Mouse (Mus musculus): Measurements from ENCODE around the gene Ptges3.
"Not testable (repeated sequence)": the region's sequence is repeated elsewhere in the genome, so short reads cannot be mapped to it uniquely, and the experiment has no call there.

Gene Ptges3

GRCm38 (mm10) chr10:128058601-128059151 lies at the start of gene Ptges3:
Gene Ptges3, plus strand, starts transcription at chr10:128058954.
- peak; percentile 91 to 96 for DNase-seq (ENCODE audit: low spot score in 2 of 2)

GRCm38 (mm10) chr10:128009735-128010134 lies 49.0 kb upstream of the Ptges3 start:
- DNase-seq (ENCODE audit: low spot score in 2 of 2), result no peak

- peak; percentile 75 to 80 for DNase-seq (ENCODE audit: low spot score in 2 of 2)
Measured at GRCm38 (mm10) chr10:128015068-128015934, 43.5 kb upstream of the Ptges3 start, which contains the start of gene Prim1. Gene Prim1, plus strand, starts transcription at chr10:128015168.

- DNase-seq (ENCODE audit: low spot score in 2 of 2), result no peak
Measured at GRCm38 (mm10) chr10:128022196-128022595, 36.6 kb upstream of the Ptges3 start.

- DNase-seq (ENCODE audit: low spot score in 2 of 2), result no peak
Measured at GRCm38 (mm10) chr10:128023496-128023895, 35.3 kb upstream of the Ptges3 start.

GRCm38 (mm10) chr10:128029931-128030330 lies 28.8 kb upstream of the Ptges3 start:
- no peak for DNase-seq (ENCODE audit: low spot score in 2 of 2)

GRCm38 (mm10) chr10:128030860-128031259 lies 27.9 kb upstream of the Ptges3 start:
- DNase-seq (ENCODE audit: low spot score in 2 of 2), result no peak

- DNase-seq (ENCODE audit: low spot score in 2 of 2), result peak; percentile 35 to 58
Measured at GRCm38 (mm10) chr10:128036746-128037425, 21.9 kb upstream of the Ptges3 start.

- DNase-seq (ENCODE audit: low spot score in 2 of 2), result no peak
Measured at GRCm38 (mm10) chr10:128037921-128038320, 20.8 kb upstream of the Ptges3 start.

- no peak for DNase-seq (ENCODE audit: low spot score in 2 of 2)
Measured at GRCm38 (mm10) chr10:128039167-128039566, 19.6 kb upstream of the Ptges3 start.

- DNase-seq (ENCODE audit: low spot score in 2 of 2), result no peak
Measured at GRCm38 (mm10) chr10:128039858-128040257, 18.9 kb upstream of the Ptges3 start.

GRCm38 (mm10) chr10:128040293-128040692 lies 18.5 kb upstream of the Ptges3 start:
- DNase-seq (ENCODE audit: low spot score in 2 of 2), result no peak

GRCm38 (mm10) chr10:128041636-128042035 lies 17.1 kb upstream of the Ptges3 start:
- DNase-seq (ENCODE audit: low spot score in 2 of 2), result no peak

- DNase-seq (ENCODE audit: low spot score in 2 of 2), result no peak
Measured at GRCm38 (mm10) chr10:128042466-128042865, 16.3 kb upstream of the Ptges3 start.

- DNase-seq (ENCODE audit: low spot score in 2 of 2), result no peak
Measured at GRCm38 (mm10) chr10:128043041-128043835, 15.5 kb upstream of the Ptges3 start.

GRCm38 (mm10) chr10:128048157-128048556 lies 10.6 kb upstream of the Ptges3 start:
- no peak for DNase-seq (ENCODE audit: low spot score in 2 of 2)

- no peak for DNase-seq (ENCODE audit: low spot score in 2 of 2)
Measured at GRCm38 (mm10) chr10:128049741-128050140, 9.0 kb upstream of the Ptges3 start.

- no peak for DNase-seq (ENCODE audit: low spot score in 2 of 2)
Measured at GRCm38 (mm10) chr10:128050355-128050754, 8.4 kb upstream of the Ptges3 start.

GRCm38 (mm10) chr10:128051589-128051988 lies 7.2 kb upstream of the Ptges3 start:
- no peak for DNase-seq (ENCODE audit: low spot score in 2 of 2)

- DNase-seq (ENCODE audit: low spot score in 2 of 2), result not testable (repeated sequence)
Measured at GRCm38 (mm10) chr10:128052136-128052535, 6.6 kb upstream of the Ptges3 start.

GRCm38 (mm10) chr10:128053001-128053400 lies 5.8 kb upstream of the Ptges3 start:
- DNase-seq (ENCODE audit: low spot score in 2 of 2), result no peak

GRCm38 (mm10) chr10:128058184-128058583 lies 570 bp upstream of the Ptges3 start:
- DNase-seq (ENCODE audit: low spot score in 2 of 2), result no peak

Measured in urinary bladder, postnatal 36 days (tissue).